Mouse (Mus musculus) left cerebral cortex, adult 18-20 months (tissue): Measurements from ENCODE around the gene Atg4a. TPM values are rescaled to one million over a fixed set of nuclear protein-coding genes. Genes with fewer than 3 reads are reported as not detected.

ENCODE experiments used
- DNase-seq, 2 experiments: peaks; one replicate each; pipeline ENCODE4 v3.0.0; 2021 to 2022; ENCODE audit warnings: low spot score in 2 of 2, mixed read lengths in 1 of 2
- total RNA-seq, 2 experiments: library from RNA; stranded (reverse); gene quantifications; 2 replicates each; pipeline ENCODE4 v1.2.3; 2021

Atg4a gene
- total RNA-seq, 2 experiments from 2014 or later, result 6.8 to 7.4 TPM

- peak; percentile 14 to 19 for DNase-seq
These were observed 201.5 kb downstream of the Atg4a start for GRCm38 (mm10) chrX:141158160-141158559.

DNA sequence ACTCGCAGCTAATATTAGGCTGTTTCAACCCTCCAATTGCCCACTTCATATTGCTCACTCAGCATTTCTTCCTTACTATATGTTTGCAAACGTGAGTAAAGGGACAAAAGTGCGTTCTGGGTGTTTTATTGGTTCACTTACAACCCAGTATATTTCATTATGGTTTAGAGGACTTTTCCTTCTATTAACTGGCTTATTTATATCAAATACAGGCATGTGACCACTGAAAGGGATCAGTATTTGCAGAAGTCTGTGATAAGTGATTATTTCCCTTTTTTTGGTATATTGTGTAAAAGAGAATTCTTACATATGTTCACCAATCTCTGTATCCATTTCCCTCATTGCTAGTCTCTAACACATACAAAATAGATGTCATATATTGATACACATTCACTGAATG, 203.7 kb downstream of the Atg4a start:
- DNase-seq, result no peak

GRCm38 (mm10) chrX:141165067-141165466, 208.4 kb downstream of the Atg4a start:
- no peak for DNase-seq

DNA sequence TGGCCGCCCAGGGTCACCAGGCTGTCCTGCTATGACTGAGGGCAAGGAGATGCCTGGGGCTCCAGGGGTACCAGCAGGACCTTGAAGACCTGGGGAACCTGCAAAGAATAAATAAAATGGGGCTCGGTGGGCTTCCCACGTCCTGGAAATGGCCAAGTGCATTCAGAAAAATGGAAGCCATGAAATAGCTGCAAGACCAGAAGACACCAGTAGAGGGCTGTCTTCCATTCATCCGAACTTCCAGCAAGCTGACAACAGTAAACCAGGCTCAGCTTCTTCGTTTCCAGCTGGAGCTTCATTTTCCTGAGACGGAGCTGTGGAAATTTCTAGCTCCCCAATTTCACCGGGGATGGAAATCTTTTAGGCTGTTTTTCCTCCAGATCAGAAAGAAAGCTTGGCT, 218.6 kb downstream of the Atg4a start:
- peak; percentile 34 to 39 for DNase-seq

- no peak for DNase-seq
These were observed 238.3 kb downstream of the Atg4a start for GRCm38 (mm10) chrX:141195036-141195435.

- no peak for DNase-seq
These were observed 242.3 kb downstream of the Atg4a start for GRCm38 (mm10) chrX:141198993-141199392.

- peak; percentile 41 to 50 for DNase-seq
These were observed 256.1 kb downstream of the Atg4a start for GRCm38 (mm10) chrX:141212802-141213201.

Other genes with a start within 250 kb of the Atg4a start
- not detected for gene Tex13b, start 143.5 kb upstream of the Atg4a start, total RNA-seq
- not detected for gene Vsig1, start 49.3 kb upstream of the Atg4a start, total RNA-seq
- 10 to 100 TPM; 22.9 to 23.6 TPM for gene Psmd10, start 179 bp upstream of the Atg4a start, total RNA-seq